Mouse (Mus musculus) intestine, postnatal 0 days (tissue): ENCODE results near the gene Rabac1. TPM values are rescaled to one million over a fixed set of nuclear protein-coding genes. Genes with fewer than 3 reads are reported as not detected.

ENCODE experiments used
- ATAC-seq: fragments of 200-750 bp; cut with Nextera tagmentation; 2 replicates; pipeline ENCODE4 v1.8.0; 2017; ENCODE audit warnings: mild to moderate bottlenecking, moderate TSS enrichment, moderate library complexity
- H3K27ac ChIP-seq: fragments of 300-500 bp; sonication (generic); 2 replicates; pipeline ENCODE4 v1.5.1; 2014; ENCODE audit warnings: mild to moderate bottlenecking, low read depth, low read length, moderate library complexity
- H3K27me3 ChIP-seq: fragments of 300-500 bp; sonication (generic); replicated peaks from 2 replicates; pipeline ENCODE4 v1.6.1; 2014; ENCODE audit warnings: low read length, mixed read lengths; ENCODE audit not compliant: control insufficient read depth, insufficient read depth
- H3K36me3 ChIP-seq: fragments of 300-500 bp; sonication (generic); 2 replicates; pipeline ENCODE4 v1.6.1; 2014; ENCODE audit warnings: mild to moderate bottlenecking, moderate library complexity; ENCODE audit not compliant: control insufficient read depth, insufficient read depth
- H3K4me1 ChIP-seq: fragments of 300-500 bp; sonication (generic); replicated peaks from 2 replicates; pipeline ENCODE4 v1.6.1; 2014; ENCODE audit warnings: antibody characterized with exemption, low read length, mixed read lengths; ENCODE audit not compliant: control insufficient read depth, insufficient read depth
- H3K4me2 ChIP-seq: fragments of 300-500 bp; sonication (generic); replicated peaks from 2 replicates; pipeline ENCODE4 v1.6.1; 2014; ENCODE audit warnings: low read depth, mild to moderate bottlenecking, moderate library complexity
- H3K4me3 ChIP-seq: fragments of 300-500 bp; sonication (generic); 2 replicates; pipeline ENCODE4 v1.5.1; 2014; ENCODE audit warnings: low read depth, low read length
- H3K9ac ChIP-seq: fragments of 300-500 bp; sonication (generic); 2 replicates; pipeline ENCODE4 v1.6.1; 2014; ENCODE audit warnings: mild to moderate bottlenecking, low read depth, low read length
- H3K9me3 ChIP-seq: fragments of 300-500 bp; sonication (generic); 2 replicates; pipeline ENCODE4 v1.6.1; 2016; ENCODE audit warnings: mixed run types; ENCODE audit not compliant: control insufficient read depth
- CTCF ChIP-seq: sonication (generic); IDR thresholded peaks from 2 replicates; pipeline ENCODE4 v1.5.1; 2016; ENCODE audit warnings: low read depth, mild to moderate bottlenecking, control low read depth, antibody characterized with exemption, moderate library complexity
- WGBS: fragments of 180-500 bp; shearing (Covaris S2); extraction: QIAGEN DNeasy Blood & Tissue Kit; methylation state at CpG from one replicate; pipeline ENCODE4 v1.1.7; 2014; 5-methylcytosine and 5-hydroxymethylcytosine counted together
- polyA plus RNA-seq: library from polyadenylated mRNA; unstranded; fragments of >200 nt; fragmentation: Nextera tagmentation; extraction: Ambion mirVana; gene quantifications from 2 replicates; pipeline ENCODE4 v1.2.1, GENCODE M21; 2015

Gene Rabac1
- polyA plus RNA-seq, 1 experiment from 2014 or later: 129 TPM

GRCm38 (mm10) chr7:24964897-24965535 is 7.5 kb downstream of the Rabac1 start:
- Histone ChIP-seq H3K9ac (no peak overlapping the region), H3K36me3 (peaks cover 5% of the 10 kb centered on the region), H3K4me2 (no peak overlapping the region), H3K27ac (no peak overlapping the region), H3K9me3 (no peaks in the 10 kb centered on the region), H3K4me3 (no peak overlapping the region), H3K27me3 (0 out of 2 replicates have a peak, but pooled peaks cover 3% of the 10 kb centered on the region), H3K4me1 (no peaks in the 10 kb centered on the region)
- 9% methylated on average over 5 of the region's 5 CpGs for WGBS
- TF ChIP-seq CTCF: peak; percentile 77
- 0 out of 2 replicates have a peak, but pooled peaks have one; percentile 16 for ATAC-seq

- Histone ChIP-seq H3K9ac (no peak overlapping the region), H3K27me3 (0 out of 2 replicates have a peak, but pooled peaks cover 3% of the 10 kb centered on the region), H3K36me3 (no peaks in the 10 kb centered on the region), H3K9me3 (no peaks in the 10 kb centered on the region), H3K4me3 (no peak overlapping the region), H3K4me2 (no peak overlapping the region), H3K4me1 (no peaks in the 10 kb centered on the region), H3K27ac (no peak overlapping the region)
- WGBS: 81% methylated on average over 2 of the region's 2 CpGs
- no peak for TF ChIP-seq CTCF
- no peak for ATAC-seq
These were observed 8.3 kb downstream of the Rabac1 start for GRCm38 (mm10) chr7:24964288-24964687.

GRCm38 (mm10) chr7:24955226-24955625 is 17.3 kb downstream of the Rabac1 start:
- peaks cover 53% of the 10 kb centered on the region for H3K27me3 ChIP-seq
- H3K36me3 ChIP-seq: no peaks in the 10 kb centered on the region
- ATAC-seq: no peak
- no peaks in the 10 kb centered on the region for H3K9me3 ChIP-seq
- peaks cover 5% of the 10 kb centered on the region; the same call in 1 of the 2 replicates for H3K4me1 ChIP-seq
- peak overlapping the region; percentile 41 for H3K4me3 ChIP-seq
- TF ChIP-seq CTCF: no peak
- WGBS: 7% methylated on average over 13 of the region's 33 CpGs
- no peak overlapping the region for H3K27ac ChIP-seq
- no peak overlapping the region for H3K9ac ChIP-seq
- peak overlapping the region; percentile 66 for H3K4me2 ChIP-seq

GRCm38 (mm10) chr7:24954450-24954849 is 18.1 kb downstream of the Rabac1 start:
- H3K27me3 ChIP-seq: peaks cover 61% of the 10 kb centered on the region
- H3K9me3 ChIP-seq: no peaks in the 10 kb centered on the region
- 0 out of 2 replicates have a peak overlapping the region, but pooled peaks have one; percentile 17 for H3K9ac ChIP-seq
- H3K36me3 ChIP-seq: no peaks in the 10 kb centered on the region
- peak overlapping the region; percentile 41 for H3K4me3 ChIP-seq
- TF ChIP-seq CTCF: no peak
- ATAC-seq: no peak
- H3K4me2 ChIP-seq: peak overlapping the region; percentile 66
- H3K4me1 ChIP-seq: peaks cover 5% of the 10 kb centered on the region; the same call in 1 of the 2 replicates
- no peak overlapping the region for H3K27ac ChIP-seq
- 1% methylated on average over 30 of the region's 30 CpGs for WGBS

- ATAC-seq: no peak
- no peak for TF ChIP-seq CTCF
- H3K4me3 ChIP-seq: peak overlapping the region; percentile 41
- H3K36me3 ChIP-seq: no peaks in the 10 kb centered on the region
- H3K9me3 ChIP-seq: no peaks in the 10 kb centered on the region
- H3K4me2 ChIP-seq: peak overlapping the region; percentile 66
- WGBS: 1% methylated on average over 24 of the region's 24 CpGs
- peak overlapping the region; percentile 17; the same call in 1 of the 2 replicates for H3K9ac ChIP-seq
- no peak overlapping the region for H3K27ac ChIP-seq
- peaks cover 65% of the 10 kb centered on the region for H3K27me3 ChIP-seq
- peaks cover 5% of the 10 kb centered on the region; the same call in 1 of the 2 replicates for H3K4me1 ChIP-seq
These were observed 18.6 kb downstream of the Rabac1 start for GRCm38 (mm10) chr7:24953966-24954365.

GRCm38 (mm10) chr7:24949958-24950623 is 22.5 kb downstream of the Rabac1 start:
- Histone ChIP-seq H3K27ac (no peak overlapping the region), H3K4me3 (no peak overlapping the region), H3K9me3 (no peaks in the 10 kb centered on the region), H3K4me1 (peaks cover 5% of the 10 kb centered on the region; the same call in 1 of the 2 replicates), H3K4me2 (no peak overlapping the region), H3K36me3 (no peaks in the 10 kb centered on the region), H3K9ac (no peak overlapping the region), H3K27me3 (peaks cover 92% of the 10 kb centered on the region)
- no peak for ATAC-seq
- WGBS: under 1% methylated on average over 8 of the region's 8 CpGs
- peak; percentile 90 for TF ChIP-seq CTCF
